Mouse (Mus musculus): Measurements from ENCODE around the gene Litaf.
A peak's percentile ranks its signal among the peaks of the same experiment; 100 is the strongest.
"Not testable (repeated sequence)": the region's sequence is repeated elsewhere in the genome, so short reads cannot be mapped to it uniquely, and the experiment has no call there.

The Litaf gene

GRCm38 (mm10) chr16:10974939-10975338 lies 91.0 kb downstream of the Litaf start:
- no peak for DNase-seq (ENCODE audit: low read depth, low spot score)
- no peaks in the 10 kb centered on the region for H3K27me3 ChIP-seq (ENCODE audit: control insufficient read depth, insufficient read depth, low read length, poor library complexity, severe bottlenecking)
- no peaks in the 10 kb centered on the region for H3K36me3 ChIP-seq (ENCODE audit: control insufficient read depth, insufficient read depth, low read length, poor library complexity, severe bottlenecking)

- Histone ChIP-seq H3K27me3 (ENCODE audit: control insufficient read depth, insufficient read depth, low read length, poor library complexity, severe bottlenecking) (no peaks in the 10 kb centered on the region), H3K36me3 (ENCODE audit: control insufficient read depth, insufficient read depth, low read length, poor library complexity, severe bottlenecking) (no peaks in the 10 kb centered on the region)
- no peak for DNase-seq (ENCODE audit: low read depth, low spot score)
These were observed 91.9 kb downstream of the Litaf start for GRCm38 (mm10) chr16:10974037-10974446.

- DNase-seq (ENCODE audit: low read depth, low spot score), result no peak
- Histone ChIP-seq H3K27me3 (ENCODE audit: control insufficient read depth, insufficient read depth, low read length, poor library complexity, severe bottlenecking) (no peaks in the 10 kb centered on the region), H3K36me3 (ENCODE audit: control insufficient read depth, insufficient read depth, low read length, poor library complexity, severe bottlenecking) (no peaks in the 10 kb centered on the region)
These were observed 93.7 kb downstream of the Litaf start for GRCm38 (mm10) chr16:10972259-10972658.

- not testable (repeated sequence) for H3K27me3 ChIP-seq (ENCODE audit: control insufficient read depth, insufficient read depth, low read length, poor library complexity, severe bottlenecking); H3K36me3 ChIP-seq (ENCODE audit: control insufficient read depth, insufficient read depth, low read length, poor library complexity, severe bottlenecking); DNase-seq (ENCODE audit: low read depth, low spot score)
These were observed 96.0 kb downstream of the Litaf start for GRCm38 (mm10) chr16:10969944-10970343.

GRCm38 (mm10) chr16:10969342-10969741 lies 96.6 kb downstream of the Litaf start:
- peak; percentile 42 for DNase-seq (ENCODE audit: low read depth, low spot score)
- Histone ChIP-seq H3K36me3 (ENCODE audit: control insufficient read depth, insufficient read depth, low read length, poor library complexity, severe bottlenecking) (no peaks in the 10 kb centered on the region), H3K27me3 (ENCODE audit: control insufficient read depth, insufficient read depth, low read length, poor library complexity, severe bottlenecking) (no peaks in the 10 kb centered on the region)

- Histone ChIP-seq H3K27me3 (ENCODE audit: control insufficient read depth, insufficient read depth, low read length, poor library complexity, severe bottlenecking) (no peaks in the 10 kb centered on the region), H3K36me3 (ENCODE audit: control insufficient read depth, insufficient read depth, low read length, poor library complexity, severe bottlenecking) (no peaks in the 10 kb centered on the region)
- no peak for DNase-seq (ENCODE audit: low read depth, low spot score)
These were observed 97.7 kb downstream of the Litaf start for GRCm38 (mm10) chr16:10968299-10968698.

- H3K36me3 ChIP-seq (ENCODE audit: control insufficient read depth, insufficient read depth, low read length, poor library complexity, severe bottlenecking), result no peaks in the 10 kb centered on the region
- no peak for DNase-seq (ENCODE audit: low read depth, low spot score)
- no peaks in the 10 kb centered on the region for H3K27me3 ChIP-seq (ENCODE audit: control insufficient read depth, insufficient read depth, low read length, poor library complexity, severe bottlenecking)
These were observed 98.2 kb downstream of the Litaf start for GRCm38 (mm10) chr16:10967756-10968155.

- DNase-seq (ENCODE audit: low read depth, low spot score), result no peak
- H3K36me3 ChIP-seq (ENCODE audit: control insufficient read depth, insufficient read depth, low read length, poor library complexity, severe bottlenecking), result no peaks in the 10 kb centered on the region
These were observed 98.9 kb downstream of the Litaf start for GRCm38 (mm10) chr16:10967013-10967412.

GRCm38 (mm10) chr16:10965034-10965433 lies 100.9 kb downstream of the Litaf start:
- H3K27me3 ChIP-seq (ENCODE audit: control insufficient read depth, insufficient read depth, low read length, poor library complexity, severe bottlenecking), result no peaks in the 10 kb centered on the region
- no peaks in the 10 kb centered on the region; the same call in 1 of the 2 replicates for H3K36me3 ChIP-seq (ENCODE audit: control insufficient read depth, insufficient read depth, low read length, poor library complexity, severe bottlenecking)
- DNase-seq (ENCODE audit: low read depth, low spot score), result no peak

More at GRCm38 (mm10) chr16:10967013-10967412, 98.9 kb downstream of the Litaf start:
- H3K27me3 ChIP-seq (ENCODE audit: control insufficient read depth, insufficient read depth, low read length, poor library complexity, severe bottlenecking), result no peaks in the 10 kb centered on the region

- no peak for DNase-seq (ENCODE audit: low read depth, low spot score)
- no peaks in the 10 kb centered on the region; the same call in 1 of the 2 replicates for H3K36me3 ChIP-seq (ENCODE audit: control insufficient read depth, insufficient read depth, low read length, poor library complexity, severe bottlenecking)
- H3K27me3 ChIP-seq (ENCODE audit: control insufficient read depth, insufficient read depth, low read length, poor library complexity, severe bottlenecking), result no peaks in the 10 kb centered on the region
These were observed 105.0 kb downstream of the Litaf start for GRCm38 (mm10) chr16:10960916-10961315.

GRCm38 (mm10) chr16:10958763-10959440 lies 107.1 kb downstream of the Litaf start:
- Histone ChIP-seq H3K36me3 (ENCODE audit: control insufficient read depth, insufficient read depth, low read length, poor library complexity, severe bottlenecking) (no peaks in the 10 kb centered on the region; the same call in 1 of the 2 replicates), H3K27me3 (ENCODE audit: control insufficient read depth, insufficient read depth, low read length, poor library complexity, severe bottlenecking) (no peaks in the 10 kb centered on the region)
- no peak for DNase-seq (ENCODE audit: low read depth, low spot score)

- not testable (repeated sequence) for H3K27me3 ChIP-seq (ENCODE audit: control insufficient read depth, insufficient read depth, low read length, poor library complexity, severe bottlenecking); DNase-seq (ENCODE audit: low read depth, low spot score); H3K36me3 ChIP-seq (ENCODE audit: control insufficient read depth, insufficient read depth, low read length, poor library complexity, severe bottlenecking)
These were observed 107.7 kb downstream of the Litaf start for GRCm38 (mm10) chr16:10958307-10958706.

- DNase-seq (ENCODE audit: low read depth, low spot score), result no peak
- Histone ChIP-seq H3K36me3 (ENCODE audit: control insufficient read depth, insufficient read depth, low read length, poor library complexity, severe bottlenecking) (no peaks in the 10 kb centered on the region; the same call in 1 of the 2 replicates), H3K27me3 (ENCODE audit: control insufficient read depth, insufficient read depth, low read length, poor library complexity, severe bottlenecking) (no peaks in the 10 kb centered on the region)
These were observed 108.2 kb downstream of the Litaf start for GRCm38 (mm10) chr16:10957794-10958193.

GRCm38 (mm10) chr16:10956938-10957685 lies 108.8 kb downstream of the Litaf start:
- H3K27me3 ChIP-seq (ENCODE audit: control insufficient read depth, insufficient read depth, low read length, poor library complexity, severe bottlenecking), result no peaks in the 10 kb centered on the region
- peak; percentile 54 for DNase-seq (ENCODE audit: low read depth, low spot score)

GRCm38 (mm10) chr16:10955078-10955477 lies 110.9 kb downstream of the Litaf start:
- no peak for DNase-seq (ENCODE audit: low read depth, low spot score)
- H3K27me3 ChIP-seq (ENCODE audit: control insufficient read depth, insufficient read depth, low read length, poor library complexity, severe bottlenecking), result no peaks in the 10 kb centered on the region
- no peaks in the 10 kb centered on the region for H3K36me3 ChIP-seq (ENCODE audit: control insufficient read depth, insufficient read depth, low read length, poor library complexity, severe bottlenecking)

More at GRCm38 (mm10) chr16:10956938-10957685, 108.8 kb downstream of the Litaf start:
- H3K36me3 ChIP-seq (ENCODE audit: control insufficient read depth, insufficient read depth, low read length, poor library complexity, severe bottlenecking), result no peaks in the 10 kb centered on the region; the same call in 1 of the 2 replicates
